Mouse (Mus musculus) neural tube, embryonic 12.5 days (tissue): ENCODE measurements at regions not wholly inside any gene's neighbourhood (a gene's known extent, or its start where the extent isn't known, plus 50 kb on each side); places are given as distances from the start of the nearest gene placed in this dataset.

Experiments used
- ATAC-seq: fragments of 200-750 bp; cut with Nextera tagmentation; 2 replicates; pipeline ENCODE4 v1.8.0; 2017; ENCODE audit warnings: low read depth, mild to moderate bottlenecking, moderate TSS enrichment, moderate library complexity; ENCODE audit not compliant: low FRiP score
- H3K27ac ChIP-seq: fragments of 300-500 bp; sonication (generic); 2 replicates; pipeline ENCODE4 v1.5.1; 2016
- H3K27me3 ChIP-seq: fragments of 300-500 bp; sonication (generic); replicated peaks from 2 replicates; pipeline ENCODE4 v1.6.1; 2016; ENCODE audit warnings: mild to moderate bottlenecking
- H3K36me3 ChIP-seq: fragments of 300-500 bp; sonication (generic); 2 replicates; pipeline ENCODE4 v1.6.1; 2016; ENCODE audit warnings: mild to moderate bottlenecking
- H3K4me1 ChIP-seq: fragments of 300-500 bp; sonication (generic); 2 replicates; pipeline ENCODE4 v1.6.1; 2016
- H3K4me2 ChIP-seq: fragments of 300-500 bp; sonication (generic); replicated peaks from 2 replicates; pipeline ENCODE4 v1.6.1; 2016; ENCODE audit warnings: mild to moderate bottlenecking
- H3K4me3 ChIP-seq: fragments of 300-500 bp; sonication (generic); 2 replicates; pipeline ENCODE4 v1.5.1; 2016
- H3K9ac ChIP-seq: fragments of 300-500 bp; sonication (generic); 2 replicates; pipeline ENCODE4 v1.6.1; 2016; ENCODE audit warnings: mild to moderate bottlenecking
- H3K9me3 ChIP-seq: fragments of 300-500 bp; sonication (generic); 2 replicates; pipeline ENCODE4 v1.6.1; 2016; ENCODE audit warnings: mild to moderate bottlenecking
- WGBS: fragments of 180-500 bp; shearing (Covaris S2); methylation state at CpG from one replicate; pipeline ENCODE4 v1.1.7; 2016; 5-methylcytosine and 5-hydroxymethylcytosine counted together

DNA sequence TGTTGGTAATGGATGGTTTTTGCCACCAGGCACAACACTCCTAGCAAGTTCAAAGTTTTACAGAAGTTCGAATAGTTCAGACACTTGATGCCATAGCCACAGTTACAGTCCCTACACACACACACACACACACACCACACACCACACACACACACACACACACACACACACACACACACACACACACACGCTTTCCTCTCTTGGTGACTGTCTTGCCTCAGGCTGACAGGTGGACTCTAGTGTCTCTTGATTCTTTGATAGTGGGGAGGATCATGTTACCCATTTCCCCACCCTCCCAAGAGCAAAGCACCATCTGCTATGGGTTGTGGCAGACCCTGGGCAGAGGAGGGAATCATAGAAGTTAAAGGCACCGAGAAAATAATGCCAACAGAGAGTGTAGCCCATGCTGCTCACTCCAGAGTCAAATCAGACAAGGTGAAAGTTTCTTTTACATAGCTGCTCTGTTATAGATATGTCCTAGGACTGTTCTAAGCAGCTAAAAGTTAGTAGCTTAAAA is 75.9 kb downstream of the Klhl25 start:
- Histone ChIP-seq H3K27ac (no peak overlapping the region), H3K4me2 (no peak overlapping the region), H3K4me1 (no peaks in the 10 kb centered on the region), H3K9ac (no peak overlapping the region), H3K27me3 (no peaks in the 10 kb centered on the region), H3K36me3 (no peaks in the 10 kb centered on the region), H3K9me3 (no peaks in the 10 kb centered on the region), H3K4me3 (no peak overlapping the region)
- ATAC-seq = no peak
- WGBS = 69% methylated on average over 3 of the region's 3 CpGs

DNA sequence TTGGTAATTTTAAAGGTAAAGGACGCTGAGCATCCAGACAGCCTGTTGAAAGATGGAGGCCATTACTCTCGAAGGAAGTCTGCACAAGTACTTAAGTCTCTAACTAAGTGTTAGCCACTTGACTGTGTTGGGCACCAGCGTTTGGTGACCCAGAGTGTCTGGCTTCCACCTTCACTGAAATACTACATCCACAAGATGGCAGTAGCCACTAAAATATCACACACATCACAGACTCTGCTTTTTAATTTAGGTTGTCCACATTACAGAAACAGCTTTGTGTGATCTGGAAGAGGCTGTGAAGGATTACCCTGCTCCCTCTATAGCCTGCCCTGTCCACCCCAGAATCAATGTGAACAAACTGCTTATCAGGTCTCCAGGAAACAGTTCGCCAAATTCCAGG is 79.4 kb downstream of the Klhl25 start:
- H3K4me3 ChIP-seq = no peak overlapping the region
- peak; percentile 76 for ATAC-seq
- no peaks in the 10 kb centered on the region for H3K27me3 ChIP-seq
- no peak overlapping the region for H3K4me2 ChIP-seq
- peaks cover 5% of the 10 kb centered on the region; the same call in 1 of the 2 replicates for H3K9me3 ChIP-seq
- H3K36me3 ChIP-seq = no peaks in the 10 kb centered on the region
- WGBS = 35% methylated on average over 4 of the region's 4 CpGs
- no peak overlapping the region for H3K27ac ChIP-seq
- H3K9ac ChIP-seq = no peak overlapping the region
- H3K4me1 ChIP-seq = no peaks in the 10 kb centered on the region

DNA sequence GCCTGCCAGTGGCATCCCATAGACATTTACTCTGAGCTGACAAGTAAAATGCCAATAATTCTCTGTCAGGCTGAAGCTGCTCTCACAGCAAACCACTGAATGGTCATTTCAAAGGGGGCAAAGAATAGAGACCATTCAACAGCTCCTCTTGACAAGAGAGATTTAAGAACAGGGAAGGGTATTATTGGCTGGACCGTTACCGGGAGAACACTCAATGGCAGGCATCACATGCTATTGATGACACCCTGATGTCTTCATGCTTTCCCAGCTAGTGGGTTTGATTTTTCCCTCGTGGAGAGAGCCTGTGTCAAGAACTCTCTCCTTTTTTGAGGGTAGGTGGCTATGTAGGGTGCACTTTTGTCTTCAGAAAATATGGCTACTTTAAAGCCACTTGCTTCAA is 95.7 kb downstream of the Klhl25 start:
- Histone ChIP-seq H3K27me3 (no peaks in the 10 kb centered on the region), H3K4me3 (no peak overlapping the region), H3K9ac (no peak overlapping the region), H3K27ac (no peak overlapping the region), H3K4me2 (no peak overlapping the region), H3K9me3 (no peaks in the 10 kb centered on the region), H3K36me3 (no peaks in the 10 kb centered on the region), H3K4me1 (no peaks in the 10 kb centered on the region)
- no peak for ATAC-seq
- WGBS = 12% methylated on average over 3 of the region's 3 CpGs

DNA sequence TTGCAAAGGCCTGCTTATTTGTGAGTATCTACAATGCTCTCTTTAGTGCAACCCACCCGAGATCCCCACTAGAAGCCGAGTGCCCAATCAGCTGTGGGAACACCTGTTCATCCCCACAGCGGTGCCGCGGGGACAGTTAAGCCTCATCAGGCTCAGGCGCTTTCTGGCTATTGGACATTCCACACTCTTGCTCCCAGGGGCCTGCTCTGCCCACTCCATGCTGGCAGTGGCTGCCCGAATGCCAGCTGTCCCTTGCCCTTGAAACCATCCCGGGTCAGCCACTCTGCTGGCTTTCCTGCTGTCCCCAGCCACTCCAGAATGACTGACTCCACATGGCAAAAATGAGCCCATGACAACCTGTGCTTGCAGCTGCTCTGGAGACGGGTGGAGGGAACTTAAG is 107.6 kb downstream of the Klhl25 start:
- H3K4me3 ChIP-seq = no peak overlapping the region
- H3K27me3 ChIP-seq = no peaks in the 10 kb centered on the region
- H3K9me3 ChIP-seq = no peaks in the 10 kb centered on the region
- H3K36me3 ChIP-seq = no peaks in the 10 kb centered on the region
- no peak overlapping the region for H3K27ac ChIP-seq
- H3K4me2 ChIP-seq = no peak overlapping the region
- H3K4me1 ChIP-seq = no peaks in the 10 kb centered on the region
- 76% methylated on average over 9 of the region's 9 CpGs for WGBS
- H3K9ac ChIP-seq = no peak overlapping the region
- no peak for ATAC-seq

DNA sequence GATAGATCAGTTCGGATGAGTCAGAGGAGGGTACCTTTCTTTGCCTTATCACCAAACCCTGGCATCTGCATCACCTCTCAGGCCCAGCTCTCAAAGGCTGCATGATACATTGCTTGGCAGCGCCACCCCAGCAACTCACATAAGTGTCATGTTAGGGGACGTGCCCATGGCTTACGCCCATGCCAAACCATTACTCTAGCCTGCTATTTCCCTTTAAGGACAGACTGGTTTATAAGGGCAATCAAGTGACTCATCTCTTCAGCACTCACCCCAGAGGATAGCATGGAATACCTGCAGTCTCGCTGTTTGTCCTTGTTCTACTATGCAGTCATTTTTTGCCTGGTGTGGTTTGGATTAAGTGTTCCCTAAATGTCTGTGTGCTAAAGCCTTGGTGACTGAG is 109.3 kb downstream of the Klhl25 start:
- Histone ChIP-seq H3K27me3 (no peaks in the 10 kb centered on the region), H3K9ac (no peak overlapping the region)

DNA sequence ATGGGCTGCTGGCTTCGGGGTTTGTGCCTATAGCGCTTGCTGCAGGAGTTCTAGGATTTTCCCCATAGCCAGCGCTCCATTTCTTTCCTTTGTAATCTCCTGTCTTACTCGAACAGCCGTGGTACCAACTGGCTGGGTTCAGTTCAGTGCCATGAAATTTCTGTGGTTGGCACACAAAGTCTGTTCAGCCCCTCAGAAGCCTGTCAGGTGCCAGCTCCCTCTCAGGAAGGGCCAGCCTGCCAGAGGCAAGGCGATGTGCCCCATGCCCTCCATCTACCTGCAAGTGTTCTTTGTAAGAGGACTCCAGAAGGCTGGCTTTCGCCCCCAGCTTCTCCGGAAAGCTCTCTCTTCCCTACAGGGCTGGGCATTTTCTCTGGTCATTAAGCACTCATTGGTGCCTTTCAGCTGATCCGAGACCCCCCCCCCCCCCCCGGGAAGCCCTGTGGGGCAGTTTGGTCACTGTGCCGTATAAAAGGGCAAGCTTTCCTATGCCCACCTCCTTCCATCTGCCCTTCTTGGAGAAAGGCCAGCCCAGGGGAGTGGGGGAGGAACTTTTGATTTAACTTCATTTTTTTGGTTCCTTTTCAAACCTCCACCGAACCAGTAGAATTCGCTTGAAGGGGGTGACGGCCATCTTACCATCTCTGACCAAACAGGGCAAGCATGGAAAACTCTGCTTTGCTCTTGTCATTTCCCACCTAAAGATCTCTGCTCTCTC is 112.0 kb downstream of the Klhl25 start:
- Histone ChIP-seq H3K4me1 (no peaks in the 10 kb centered on the region), H3K4me2 (no peak overlapping the region), H3K27ac (no peak overlapping the region), H3K9ac (no peak overlapping the region), H3K27me3 (no peaks in the 10 kb centered on the region), H3K36me3 (no peaks in the 10 kb centered on the region), H3K4me3 (no peak overlapping the region), H3K9me3 (no peaks in the 10 kb centered on the region)
- WGBS = 90% methylated on average over 14 of the region's 14 CpGs
- ATAC-seq = no peak

More for the DNA sequence above, 109.3 kb downstream of the Klhl25 start:
- 84% methylated on average over 5 of the region's 5 CpGs for WGBS
- no peaks in the 10 kb centered on the region for H3K9me3 ChIP-seq
- no peak overlapping the region for H3K27ac ChIP-seq
- no peak overlapping the region for H3K4me3 ChIP-seq
- H3K4me2 ChIP-seq = no peak overlapping the region
- no peak for ATAC-seq
- no peaks in the 10 kb centered on the region for H3K36me3 ChIP-seq
- H3K4me1 ChIP-seq = no peaks in the 10 kb centered on the region

DNA sequence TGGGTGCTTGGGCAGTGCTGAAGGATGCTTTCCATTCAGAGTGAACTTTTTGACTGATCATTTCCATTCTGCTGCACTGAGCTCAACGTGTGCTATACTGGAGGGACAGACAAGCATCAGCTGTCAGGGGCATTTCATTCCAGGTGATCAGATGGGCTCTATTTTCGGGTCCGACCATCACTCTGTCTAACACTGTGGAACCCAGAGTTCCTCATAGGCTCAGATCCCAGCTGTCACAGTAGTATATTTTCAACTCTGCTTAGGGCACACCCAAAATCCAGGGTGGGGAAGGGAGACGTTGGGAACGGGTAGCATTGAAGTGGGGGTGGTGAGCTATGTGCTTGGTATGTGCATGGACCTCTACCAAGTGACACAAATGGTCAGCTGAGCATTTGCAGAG is 120.1 kb downstream of the Klhl25 start:
- Histone ChIP-seq H3K4me2 (no peak overlapping the region), H3K27ac (no peak overlapping the region), H3K27me3 (no peaks in the 10 kb centered on the region), H3K9me3 (no peaks in the 10 kb centered on the region), H3K36me3 (no peaks in the 10 kb centered on the region), H3K4me3 (no peak overlapping the region), H3K9ac (no peak overlapping the region), H3K4me1 (no peaks in the 10 kb centered on the region)
- ATAC-seq = no peak
- 90% methylated on average over 5 of the region's 5 CpGs for WGBS

DNA sequence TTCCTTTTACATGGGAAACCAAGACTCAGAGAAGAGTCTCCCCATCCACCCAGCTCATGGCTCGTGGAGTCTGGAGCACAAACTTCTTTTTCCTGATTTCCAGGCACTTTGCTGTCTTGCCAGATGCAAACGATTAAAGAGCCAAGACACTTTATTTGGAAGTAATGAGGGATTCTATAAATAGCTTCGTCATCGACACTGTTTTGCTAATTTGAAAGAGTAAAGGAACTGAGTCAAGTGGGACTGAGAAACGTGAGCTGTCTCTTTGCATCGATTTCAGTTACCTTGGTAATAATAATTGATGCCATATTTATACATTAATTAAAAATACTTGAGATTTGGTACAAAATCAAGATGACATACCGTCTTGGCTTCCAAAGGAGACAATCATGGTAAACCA is 122.8 kb downstream of the Klhl25 start:
- H3K4me2 ChIP-seq = no peak overlapping the region
- no peaks in the 10 kb centered on the region for H3K27me3 ChIP-seq
- ATAC-seq = no peak
- no peaks in the 10 kb centered on the region for H3K4me1 ChIP-seq
- H3K4me3 ChIP-seq = no peak overlapping the region
- 86% methylated on average over 7 of the region's 7 CpGs for WGBS
- no peak overlapping the region for H3K27ac ChIP-seq
- no peaks in the 10 kb centered on the region for H3K36me3 ChIP-seq
- no peak overlapping the region for H3K9ac ChIP-seq
- H3K9me3 ChIP-seq = no peaks in the 10 kb centered on the region

DNA sequence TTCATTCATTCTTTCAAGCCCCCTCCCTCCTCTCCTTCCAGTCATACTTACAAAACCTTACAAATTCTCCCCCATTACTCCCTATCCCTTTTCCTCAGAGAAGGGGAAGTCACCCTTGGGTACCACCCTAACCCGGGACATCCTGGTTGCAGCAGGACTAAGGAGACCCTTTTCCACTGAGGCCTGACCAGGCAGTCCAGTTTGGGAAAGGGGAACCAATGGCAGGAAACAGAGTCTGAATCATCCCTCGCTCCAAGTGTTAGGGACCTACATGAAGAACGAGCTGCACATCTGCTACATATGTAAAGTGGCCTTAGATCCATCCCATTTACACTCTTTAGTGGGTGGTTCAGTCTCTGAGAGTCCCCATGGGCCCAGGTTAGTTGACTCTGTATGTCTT is 123.6 kb downstream of the Klhl25 start:
- no peak overlapping the region for H3K9ac ChIP-seq
- H3K36me3 ChIP-seq = no peaks in the 10 kb centered on the region
- no peak overlapping the region for H3K4me2 ChIP-seq
- H3K27ac ChIP-seq = no peak overlapping the region
- no peaks in the 10 kb centered on the region for H3K9me3 ChIP-seq
- ATAC-seq = no peak
- WGBS = 93% methylated on average over 3 of the region's 3 CpGs
- no peaks in the 10 kb centered on the region for H3K4me1 ChIP-seq
- no peak overlapping the region for H3K4me3 ChIP-seq
- no peaks in the 10 kb centered on the region for H3K27me3 ChIP-seq

DNA sequence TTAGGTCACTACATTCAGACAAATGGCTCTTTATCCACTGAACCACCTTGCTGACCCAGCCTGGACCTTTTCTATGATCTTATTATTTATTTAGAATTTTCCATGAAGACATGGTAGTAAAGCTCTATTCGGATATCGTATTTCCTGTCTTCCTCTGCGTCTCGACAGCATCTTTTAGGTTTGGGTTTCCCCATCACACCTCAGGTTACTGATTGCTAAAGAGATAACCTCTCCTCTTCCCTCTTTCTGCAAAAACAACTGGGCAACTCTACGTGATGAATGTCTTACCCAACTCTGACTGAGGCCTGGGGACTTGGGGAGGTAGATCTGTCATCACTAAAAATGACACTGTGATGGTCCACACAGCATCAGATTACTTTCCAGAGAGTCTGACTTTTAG is 133.4 kb downstream of the Klhl25 start:
- peaks cover 11% of the 10 kb centered on the region for H3K4me1 ChIP-seq
- no peak for ATAC-seq
- H3K27me3 ChIP-seq = no peaks in the 10 kb centered on the region
- H3K9ac ChIP-seq = no peak overlapping the region
- 34% methylated on average over 5 of the region's 5 CpGs for WGBS
- H3K27ac ChIP-seq = no peak overlapping the region
- no peaks in the 10 kb centered on the region for H3K36me3 ChIP-seq
- no peak overlapping the region for H3K4me3 ChIP-seq
- no peak overlapping the region for H3K4me2 ChIP-seq
- no peaks in the 10 kb centered on the region for H3K9me3 ChIP-seq

DNA sequence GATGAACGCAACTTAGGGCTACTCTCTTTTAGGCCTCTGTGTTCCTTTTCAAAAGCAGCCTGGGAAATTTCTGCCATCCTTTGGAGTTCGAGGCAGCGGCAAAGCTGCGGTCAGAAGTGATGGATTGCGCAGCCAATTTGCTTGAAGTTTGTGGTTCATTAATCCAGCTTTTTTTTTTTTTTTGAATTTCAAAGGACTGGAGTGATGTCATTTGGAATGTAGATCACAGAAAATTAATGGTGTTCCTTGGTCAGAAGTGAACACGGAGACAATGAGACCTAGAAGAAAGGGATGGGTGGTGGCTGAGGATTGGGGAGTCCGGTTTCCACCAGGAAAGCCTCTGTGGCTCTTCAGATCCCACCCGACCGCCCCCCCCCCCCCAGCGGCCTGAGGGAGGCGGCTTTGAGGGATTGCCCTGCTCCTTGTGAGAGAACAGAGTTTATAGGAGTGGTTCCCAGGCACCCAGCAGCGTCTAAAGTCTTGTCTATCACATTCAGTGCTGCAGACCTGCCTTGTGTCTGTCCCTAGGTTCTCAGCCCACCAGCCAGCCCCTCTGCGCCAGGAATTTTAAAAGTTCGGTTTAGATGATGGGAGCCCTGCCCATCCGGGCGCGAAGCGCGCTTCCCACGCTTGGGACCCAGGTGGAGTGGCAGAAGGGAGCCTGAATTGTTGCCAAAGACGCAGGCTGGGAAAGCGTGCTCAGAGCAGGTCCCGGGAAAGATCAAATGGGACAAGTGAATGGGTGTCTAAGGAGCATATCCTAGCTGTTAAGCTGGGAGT is 135.1 kb downstream of the Klhl25 start:
- Histone ChIP-seq H3K9me3 (no peaks in the 10 kb centered on the region), H3K27ac (no peak overlapping the region; the same call in 1 of the 2 replicates), H3K36me3 (no peaks in the 10 kb centered on the region), H3K4me3 (0 out of 2 replicates have a peak overlapping the region, but pooled peaks have one; percentile 7), H3K4me2 (peak overlapping the region; percentile 57), H3K4me1 (peaks cover 11% of the 10 kb centered on the region), H3K9ac (no peak overlapping the region), H3K27me3 (no peaks in the 10 kb centered on the region)
- 4% methylated on average over 23 of the region's 23 CpGs for whole genome bisulfite sequencing
- peak; percentile 90 for ATAC-seq

DNA sequence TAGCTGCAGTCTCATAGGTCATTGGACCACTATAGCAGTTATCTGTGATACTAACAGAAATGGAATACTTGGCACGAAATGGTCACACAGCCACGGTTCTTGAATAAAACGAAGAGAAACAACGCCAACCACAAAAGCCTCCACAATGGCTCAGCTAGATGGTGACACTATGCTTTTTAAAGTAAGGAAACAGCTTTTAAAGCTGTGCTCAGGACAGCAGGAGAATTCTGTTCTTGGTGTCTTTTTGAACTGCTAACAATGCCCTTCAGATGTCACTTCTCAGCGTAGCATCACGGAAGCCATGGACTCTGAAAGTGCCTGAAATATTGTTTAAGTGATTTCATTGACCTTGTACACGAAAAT is 135.7 kb downstream of the Klhl25 start:
- peaks cover 11% of the 10 kb centered on the region for H3K4me1 ChIP-seq
- 16% methylated on average over 7 of the region's 7 CpGs for WGBS
- H3K4me3 ChIP-seq = no peak overlapping the region
- H3K9me3 ChIP-seq = no peaks in the 10 kb centered on the region
- no peak overlapping the region for H3K9ac ChIP-seq
- H3K27me3 ChIP-seq = no peaks in the 10 kb centered on the region
- H3K27ac ChIP-seq = no peak overlapping the region
- no peak for ATAC-seq
- H3K36me3 ChIP-seq = no peaks in the 10 kb centered on the region
- peak overlapping the region; percentile 57 for H3K4me2 ChIP-seq
